8 mouse cellular contexts compared by ENCODE assay signal in the genomic region with DNA sequence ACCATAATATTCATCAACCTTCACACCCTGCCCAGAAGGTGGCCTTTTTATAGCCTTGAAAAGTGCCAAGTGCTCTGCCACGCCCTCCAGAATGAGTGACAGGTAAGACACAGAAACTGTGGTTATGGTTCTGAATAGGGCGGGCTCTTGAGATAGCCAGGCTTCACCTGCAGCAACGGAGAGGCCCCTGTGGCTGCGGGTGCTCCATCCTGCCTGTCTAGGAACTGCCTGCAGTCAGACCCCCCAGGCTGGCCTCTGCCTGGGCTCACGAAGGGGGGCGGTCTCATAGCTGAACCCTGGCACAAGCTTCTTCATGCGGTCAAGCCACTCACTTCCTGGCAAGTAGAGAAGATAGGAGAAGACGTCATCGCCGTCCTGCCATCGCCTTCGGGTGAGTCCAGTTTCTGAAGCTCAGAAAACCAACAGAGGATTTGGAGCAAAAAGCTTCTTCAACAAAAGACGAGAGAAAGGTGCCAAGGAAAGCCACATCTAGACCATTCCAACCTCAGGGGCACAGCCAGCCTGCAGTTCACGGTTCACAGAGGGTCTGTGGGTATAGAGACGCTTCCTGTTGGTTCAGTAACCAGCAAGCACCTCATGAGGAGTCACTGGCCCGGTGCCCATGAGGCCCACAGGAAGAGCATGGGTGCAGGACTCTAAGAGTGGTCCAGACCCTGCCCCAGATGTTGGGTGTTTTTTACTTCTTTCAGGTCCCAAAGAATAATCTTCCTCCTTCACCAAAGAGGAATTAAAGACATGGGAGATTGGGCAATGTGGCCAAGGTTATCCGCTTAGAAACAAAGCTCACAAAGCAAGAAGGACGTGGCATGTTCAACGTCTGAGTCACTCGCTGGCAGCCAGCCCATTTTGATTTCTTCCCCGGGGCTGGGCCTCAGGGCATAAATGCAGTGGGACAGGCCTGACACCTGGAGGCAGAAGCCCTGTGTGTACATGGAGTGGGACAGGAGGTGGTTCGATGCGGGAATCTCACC. TPM values are rescaled to one million over a fixed set of nuclear protein-coding genes. Genes with fewer than 3 reads are reported as not detected.
DNase-seq lines count a peak whose midpoint lies in the region; ATAC-seq and TF ChIP-seq lines count a peak whose summit lies in the region.

No protein-coding gene starts in this region.

- peak; percentile 60 for DNase-seq in hindbrain, postnatal 0 days (ENCODE audit: low spot score)
- no peak for DNase-seq in hindbrain, embryonic 11.5 days (ENCODE audit: low spot score)
- DNase-seq in brain, adult 2 months (ENCODE audit: low read depth, low spot score), result peak; percentile 81
- peak; percentile 90 for DNase-seq in gastrocnemius, postnatal 14 days
- peak; percentile 90 for DNase-seq in kidney, adult 2 months
- peak; percentile 75 for DNase-seq in liver
- peak; percentile 79 to 81 for DNase-seq in thymus, postnatal 10 days (ENCODE audit: low spot score in 2 of 2)

- TF ChIP-seq POLR2A in kidney, adult 2 months (IDR thresholded peaks at IDR 0.05; ENCODE audit: low read depth, low read length), result no peak
- TF ChIP-seq POLR2A in olfactory bulb, adult 2 months (IDR thresholded peaks at IDR 0.05; ENCODE audit: insufficient read depth, low read depth, low read length), result no peak

- peak; percentile 62 for TF ChIP-seq CTCF in hindbrain, postnatal 0 days (IDR thresholded peaks at IDR 0.05; ENCODE audit: low read depth)
- TF ChIP-seq CTCF in kidney, adult 2 months (conservative IDR thresholded peaks at IDR 0.05; ENCODE audit: insufficient read depth, insufficient read length, low read depth, low read length), result peak; percentile 68
- peak; percentile 60 for TF ChIP-seq CTCF in olfactory bulb, adult 2 months (IDR thresholded peaks at IDR 0.05; ENCODE audit: insufficient read depth, low read depth, low read length)

- peak; percentile 21; the same call in 1 of the 2 replicates for ATAC-seq in hindbrain, postnatal 0 days
- no peak for ATAC-seq in hindbrain, embryonic 11.5 days (ENCODE audit: low FRiP score)

- intact Hi-C loops in gastrocnemius, postnatal 14 days (cut with DNase I; ENCODE audit: low total_unique reads), result loop anchor here (5.0 kb wide), 1 partner anchor 168 kb away; no protein-coding TSS in a partner anchor

- no peak overlapping the region for H3K27ac ChIP-seq in hindbrain, postnatal 0 days
- H3K27ac ChIP-seq in hindbrain, embryonic 11.5 days (ENCODE audit: low read depth, low read length), result no peak overlapping the region
- H3K27ac ChIP-seq in kidney, adult 2 months (ENCODE audit: insufficient read depth, low read depth, low read length), result peak overlapping the region; percentile 41
- no peak overlapping the region for H3K27ac ChIP-seq in olfactory bulb, adult 2 months (ENCODE audit: insufficient read depth, low read depth, low read length)

- no peaks in the 10 kb centered on the region for H3K9me3 ChIP-seq in hindbrain, postnatal 0 days (ENCODE audit: low read length)
- H3K9me3 ChIP-seq in hindbrain, embryonic 11.5 days (ENCODE audit: control insufficient read depth, low read length), result no peaks in the 10 kb centered on the region

- peaks cover 3% of the 10 kb centered on the region; the same call in 1 of the 2 replicates for H3K4me1 ChIP-seq in hindbrain, postnatal 0 days (ENCODE audit: insufficient read depth, low read length)
- no peaks in the 10 kb centered on the region; the same call in 1 of the 2 replicates for H3K4me1 ChIP-seq in hindbrain, embryonic 11.5 days (replicated peaks; ENCODE audit: control insufficient read depth, insufficient read depth, low read length)
- H3K4me1 ChIP-seq in kidney, adult 2 months (ENCODE audit: control insufficient read depth, insufficient read depth, low read length), result peaks cover 5% of the 10 kb centered on the region
- peaks cover 30% of the 10 kb centered on the region for H3K4me1 ChIP-seq in olfactory bulb, adult 2 months (ENCODE audit: control insufficient read depth, insufficient read depth, low read length)

- no peak overlapping the region for H3K4me3 ChIP-seq in hindbrain, postnatal 0 days (ENCODE audit: low read length)
- H3K4me3 ChIP-seq in hindbrain, embryonic 11.5 days (ENCODE audit: low read depth, low read length), result no peak overlapping the region
- H3K4me3 ChIP-seq in kidney, adult 2 months (ENCODE audit: insufficient read depth, low read depth, low read length), result no peak overlapping the region
- H3K4me3 ChIP-seq in olfactory bulb, adult 2 months (ENCODE audit: insufficient read depth, low read depth, low read length), result no peak overlapping the region

- 75% methylated on average over 23 of the region's 23 CpGs for WGBS in hindbrain, postnatal 0 days
- WGBS in hindbrain, embryonic 11.5 days, result 86% methylated on average over 23 of the region's 23 CpGs
- 57% methylated on average over 23 of the region's 23 CpGs for WGBS in kidney, adult 2 months
- 63% methylated on average over 23 of the region's 23 CpGs for WGBS in olfactory bulb, adult 2 months

- H3K27me3 ChIP-seq in hindbrain, postnatal 0 days (ENCODE audit: insufficient read depth, low read length), result no peaks in the 10 kb centered on the region
- H3K27me3 ChIP-seq in hindbrain, embryonic 11.5 days (ENCODE audit: control insufficient read depth, insufficient read depth, low read length), result no peaks in the 10 kb centered on the region
- no peaks in the 10 kb centered on the region for H3K27me3 ChIP-seq in kidney, adult 2 months (replicated peaks; ENCODE audit: control insufficient read depth, insufficient read depth, low read length)

- no peaks in the 10 kb centered on the region for H3K36me3 ChIP-seq in hindbrain, postnatal 0 days (ENCODE audit: insufficient read depth, low read length)
- H3K36me3 ChIP-seq in hindbrain, embryonic 11.5 days (ENCODE audit: control insufficient read depth, insufficient read depth, low read length), result no peaks in the 10 kb centered on the region
- no peaks in the 10 kb centered on the region for H3K36me3 ChIP-seq in kidney, adult 2 months (ENCODE audit: control insufficient read depth, insufficient read depth, low read length)

- H3K9ac ChIP-seq in hindbrain, postnatal 0 days (replicated peaks; ENCODE audit: low read length), result no peak overlapping the region
- H3K9ac ChIP-seq in hindbrain, embryonic 11.5 days (ENCODE audit: low read depth, low read length), result no peak overlapping the region

- H3K4me2 ChIP-seq in hindbrain, postnatal 0 days (ENCODE audit: low read depth, low read length), result no peak overlapping the region
- no peak overlapping the region for H3K4me2 ChIP-seq in hindbrain, embryonic 11.5 days (replicated peaks; ENCODE audit: low read depth, low read length)

RNA-seq across cellular contexts. Expression of gene Tmigd3, which starts 24.2 kb away (rescaled TPM):
- total RNA-seq in hindbrain, postnatal 0 days (2014; rRNA removed), result not detected in 2 replicates
- polyA plus RNA-seq in hindbrain, postnatal 0 days (2015; fragmentation: Nextera tagmentation; extraction: Ambion mirVana), result not detected in 2 replicates
- not detected in 2 replicates for polyA plus RNA-seq in hindbrain, embryonic 11.5 days (2014; fragmentation: Nextera tagmentation; extraction: Ambion mirVana)
- not detected for total RNA-seq in gastrocnemius, postnatal 14 days (2021)
- polyA plus RNA-seq in kidney, adult 2 months (2012; rRNA removed), result 0.28 TPM in 1 of 2 replicates, not detected in the other
- not detected in 2 replicates for polyA plus RNA-seq in olfactory bulb, adult 2 months (2012; ENCODE audit: insufficient read depth, insufficient read length, low replicate concordance, missing spikeins)

RNA-seq across cellular contexts. Expression of gene Adora3, which starts 24.2 kb away (rescaled TPM):
- total RNA-seq in hindbrain, postnatal 0 days (2014; rRNA removed), result 0.16 and 0.93 TPM in 2 replicates
- 0.18 and 0.32 TPM in 2 replicates for polyA plus RNA-seq in hindbrain, postnatal 0 days (2015; fragmentation: Nextera tagmentation; extraction: Ambion mirVana)
- 0.10 and 0.23 TPM in 2 replicates for polyA plus RNA-seq in hindbrain, embryonic 11.5 days (2014; fragmentation: Nextera tagmentation; extraction: Ambion mirVana)
- not detected for total RNA-seq in gastrocnemius, postnatal 14 days (2021)
- polyA plus RNA-seq in kidney, adult 2 months (2012; rRNA removed), result 0.19 and 0.20 TPM in 2 replicates
- not detected in 2 replicates for polyA plus RNA-seq in olfactory bulb, adult 2 months (2012; ENCODE audit: insufficient read depth, insufficient read length, low replicate concordance, missing spikeins)

RNA-seq across cellular contexts. Expression of gene I830077J02Rik, which starts 37.6 kb away (rescaled TPM):
- 0.14 and 0.21 TPM in 2 replicates for total RNA-seq in hindbrain, postnatal 0 days (2014; rRNA removed)
- 0.39 and 0.41 TPM in 2 replicates for polyA plus RNA-seq in hindbrain, postnatal 0 days (2015; fragmentation: Nextera tagmentation; extraction: Ambion mirVana)
- polyA plus RNA-seq in hindbrain, embryonic 11.5 days (2014; fragmentation: Nextera tagmentation; extraction: Ambion mirVana), result 0.42 and 0.97 TPM in 2 replicates
- total RNA-seq in gastrocnemius, postnatal 14 days (2021), result under 1 TPM; 0.44 to 0.74 TPM
- 0.57 and 1.4 TPM in 2 replicates for polyA plus RNA-seq in kidney, adult 2 months (2012; rRNA removed)
- polyA plus RNA-seq in olfactory bulb, adult 2 months (2012; ENCODE audit: insufficient read depth, insufficient read length, low replicate concordance, missing spikeins), result not detected in 2 replicates
